24 mouse cellular contexts compared by ENCODE assay signal in genomic region chr16:89520091-89520490, GRCm38 (mm10). TPM values are rescaled to one million over a fixed set of nuclear protein-coding genes. Genes with fewer than 3 reads are reported as not detected.
DNase-seq lines count a peak whose midpoint lies in the region; ATAC-seq lines count a peak whose summit lies in the region.
"Had no signal": no experiment of that assay in that cellular context is flagged by ENCODE, and none has a peak within 500 bp of the region (broad histone marks: within the 10 kb centered on the region; RNA-seq: fewer than 3 reads in every experiment).

No protein-coding gene starts in this region.

- peak; percentile 31 for ATAC-seq in forebrain, embryonic 13.5 days
- ATAC-seq in forebrain, embryonic 12.5 days (ENCODE audit: low FRiP score) = no peak
- peak; percentile 51; the same call in 1 of the 2 replicates for ATAC-seq in hindbrain, embryonic 15.5 days (ENCODE audit: low FRiP score, low read depth)
- ATAC-seq in hindbrain, embryonic 11.5 days (ENCODE audit: low FRiP score) = no peak
- peak; percentile 27; the same call in 1 of the 2 replicates for ATAC-seq in midbrain, embryonic 13.5 days
- ATAC-seq in forebrain, embryonic 16.5 days = peak; percentile 6; the same call in 1 of the 2 replicates
- ATAC-seq: intestine, embryonic 15.5 days had no signal

- DNase-seq in hindbrain, embryonic 11.5 days (ENCODE audit: low spot score) = no peak
- no peak for DNase-seq in midbrain, embryonic 10.5 days (ENCODE audit: low spot score)
- no peak for DNase-seq in adrenal gland, postnatal 10 days
- DNase-seq: adrenal gland, postnatal 14 days; cerebellum, adult 18-20 months; cerebellum, adult 9-11 months; cerebellum, postnatal 36 days; gastrocnemius, adult 2 months; gastrocnemius, postnatal 25 days; kidney, adult 18-20 months had no signal

- H3K27ac ChIP-seq in forebrain, embryonic 13.5 days = no peak overlapping the region
- no peak overlapping the region for H3K27ac ChIP-seq in forebrain, embryonic 12.5 days
- H3K27ac ChIP-seq in hindbrain, embryonic 15.5 days (replicated peaks) = no peak overlapping the region
- H3K27ac ChIP-seq in hindbrain, embryonic 11.5 days (ENCODE audit: low read depth, low read length) = no peak overlapping the region
- no peak overlapping the region for H3K27ac ChIP-seq in midbrain, embryonic 13.5 days
- H3K27ac ChIP-seq in midbrain, embryonic 10.5 days (replicated peaks) = no peak overlapping the region
- H3K27ac ChIP-seq in forebrain, embryonic 16.5 days (ENCODE audit: low read length) = no peak overlapping the region
- H3K27ac ChIP-seq: gastrocnemius, adult 2 months; intestine, embryonic 15.5 days had no signal

- H3K9me3 ChIP-seq in forebrain, embryonic 13.5 days (replicated peaks) = no peaks in the 10 kb centered on the region
- H3K9me3 ChIP-seq in forebrain, embryonic 12.5 days = no peaks in the 10 kb centered on the region
- no peaks in the 10 kb centered on the region for H3K9me3 ChIP-seq in hindbrain, embryonic 15.5 days
- no peaks in the 10 kb centered on the region for H3K9me3 ChIP-seq in hindbrain, embryonic 11.5 days (ENCODE audit: control insufficient read depth, low read length)
- no peaks in the 10 kb centered on the region for H3K9me3 ChIP-seq in midbrain, embryonic 13.5 days
- H3K9me3 ChIP-seq in midbrain, embryonic 10.5 days (replicated peaks) = no peaks in the 10 kb centered on the region
- no peaks in the 10 kb centered on the region for H3K9me3 ChIP-seq in forebrain, embryonic 16.5 days (ENCODE audit: control insufficient read depth, low read length)
- H3K9me3 ChIP-seq: heart, embryonic 12.5 days; intestine, embryonic 15.5 days had no signal

- H3K4me2 ChIP-seq in forebrain, embryonic 13.5 days = no peak overlapping the region
- no peak overlapping the region for H3K4me2 ChIP-seq in forebrain, embryonic 12.5 days
- H3K4me2 ChIP-seq in hindbrain, embryonic 15.5 days = no peak overlapping the region
- H3K4me2 ChIP-seq in hindbrain, embryonic 11.5 days (replicated peaks; ENCODE audit: low read depth, low read length) = no peak overlapping the region
- H3K4me2 ChIP-seq in midbrain, embryonic 13.5 days (replicated peaks) = no peak overlapping the region
- H3K4me2 ChIP-seq in forebrain, embryonic 16.5 days (ENCODE audit: low read length) = no peak overlapping the region
- H3K4me2 ChIP-seq: heart, embryonic 12.5 days; intestine, embryonic 15.5 days had no signal

- no peaks in the 10 kb centered on the region for H3K36me3 ChIP-seq in forebrain, embryonic 13.5 days (ENCODE audit: poor library complexity, severe bottlenecking)
- no peaks in the 10 kb centered on the region for H3K36me3 ChIP-seq in forebrain, embryonic 12.5 days (replicated peaks)
- H3K36me3 ChIP-seq in hindbrain, embryonic 15.5 days = no peaks in the 10 kb centered on the region
- H3K36me3 ChIP-seq in hindbrain, embryonic 11.5 days (ENCODE audit: control insufficient read depth, insufficient read depth, low read length) = no peaks in the 10 kb centered on the region
- no peaks in the 10 kb centered on the region for H3K36me3 ChIP-seq in midbrain, embryonic 13.5 days
- no peaks in the 10 kb centered on the region for H3K36me3 ChIP-seq in midbrain, embryonic 10.5 days
- H3K36me3 ChIP-seq in forebrain, embryonic 16.5 days (ENCODE audit: control insufficient read depth, insufficient read depth) = no peaks in the 10 kb centered on the region
- H3K36me3 ChIP-seq: heart, embryonic 12.5 days; intestine, embryonic 15.5 days had no signal

- H3K4me3 ChIP-seq in forebrain, embryonic 13.5 days = no peak overlapping the region
- no peak overlapping the region for H3K4me3 ChIP-seq in forebrain, embryonic 12.5 days (replicated peaks)
- H3K4me3 ChIP-seq in hindbrain, embryonic 15.5 days = no peak overlapping the region
- no peak overlapping the region for H3K4me3 ChIP-seq in hindbrain, embryonic 11.5 days (ENCODE audit: low read depth, low read length)
- no peak overlapping the region for H3K4me3 ChIP-seq in midbrain, embryonic 13.5 days (replicated peaks)
- H3K4me3 ChIP-seq in midbrain, embryonic 10.5 days = no peak overlapping the region
- no peak overlapping the region for H3K4me3 ChIP-seq in forebrain, embryonic 16.5 days (replicated peaks; ENCODE audit: low read length)
- H3K4me3 ChIP-seq: erythroblast, embryonic 14.5 days; gastrocnemius, adult 2 months; heart, embryonic 12.5 days; intestine, embryonic 15.5 days had no signal

- no peaks in the 10 kb centered on the region for H3K27me3 ChIP-seq in forebrain, embryonic 13.5 days
- no peaks in the 10 kb centered on the region for H3K27me3 ChIP-seq in forebrain, embryonic 12.5 days
- H3K27me3 ChIP-seq in hindbrain, embryonic 15.5 days = no peaks in the 10 kb centered on the region
- H3K27me3 ChIP-seq in hindbrain, embryonic 11.5 days (ENCODE audit: control insufficient read depth, insufficient read depth, low read length) = no peaks in the 10 kb centered on the region
- no peaks in the 10 kb centered on the region for H3K27me3 ChIP-seq in midbrain, embryonic 13.5 days
- no peaks in the 10 kb centered on the region for H3K27me3 ChIP-seq in midbrain, embryonic 10.5 days (ENCODE audit: low read depth, poor library complexity, severe bottlenecking)
- H3K27me3 ChIP-seq in forebrain, embryonic 16.5 days (replicated peaks; ENCODE audit: control insufficient read depth, insufficient read depth, low read length) = no peaks in the 10 kb centered on the region
- H3K27me3 ChIP-seq: heart, embryonic 12.5 days; intestine, embryonic 15.5 days had no signal

- WGBS in forebrain, embryonic 13.5 days = 80% methylated on average over 6 of the region's 6 CpGs
- 81% methylated on average over 6 of the region's 6 CpGs for WGBS in forebrain, embryonic 12.5 days
- WGBS in hindbrain, embryonic 15.5 days = 78% methylated on average over 6 of the region's 6 CpGs
- WGBS in hindbrain, embryonic 11.5 days = 93% methylated on average over 6 of the region's 6 CpGs
- 84% methylated on average over 6 of the region's 6 CpGs for WGBS in midbrain, embryonic 13.5 days
- 95% methylated on average over 6 of the region's 6 CpGs for WGBS in midbrain, embryonic 10.5 days
- WGBS in forebrain, embryonic 16.5 days = 72% methylated on average over 6 of the region's 6 CpGs

- H3K9ac ChIP-seq in forebrain, embryonic 13.5 days = no peak overlapping the region
- no peak overlapping the region for H3K9ac ChIP-seq in forebrain, embryonic 12.5 days
- H3K9ac ChIP-seq in hindbrain, embryonic 15.5 days = no peak overlapping the region
- no peak overlapping the region for H3K9ac ChIP-seq in hindbrain, embryonic 11.5 days (ENCODE audit: low read depth, low read length)
- no peak overlapping the region for H3K9ac ChIP-seq in midbrain, embryonic 13.5 days (replicated peaks)
- no peak overlapping the region for H3K9ac ChIP-seq in forebrain, embryonic 16.5 days (replicated peaks; ENCODE audit: low read depth, low read length)
- H3K9ac ChIP-seq: heart, embryonic 12.5 days; intestine, embryonic 15.5 days had no signal

- H3K4me1 ChIP-seq in forebrain, embryonic 13.5 days = no peaks in the 10 kb centered on the region
- no peaks in the 10 kb centered on the region for H3K4me1 ChIP-seq in forebrain, embryonic 12.5 days
- no peaks in the 10 kb centered on the region for H3K4me1 ChIP-seq in hindbrain, embryonic 15.5 days (replicated peaks)
- H3K4me1 ChIP-seq in hindbrain, embryonic 11.5 days (replicated peaks; ENCODE audit: control insufficient read depth, insufficient read depth, low read length) = no peaks in the 10 kb centered on the region
- no peaks in the 10 kb centered on the region for H3K4me1 ChIP-seq in midbrain, embryonic 13.5 days (replicated peaks)
- H3K4me1 ChIP-seq in midbrain, embryonic 10.5 days = no peaks in the 10 kb centered on the region
- H3K4me1 ChIP-seq in forebrain, embryonic 16.5 days (replicated peaks; ENCODE audit: control insufficient read depth, insufficient read depth, low read length) = peaks cover 6% of the 10 kb centered on the region; the same call in 1 of the 2 replicates
- H3K4me1 ChIP-seq: heart, embryonic 12.5 days; intestine, embryonic 15.5 days had no signal

RNA-seq across cellular contexts. Expression of gene Krtap7-1, which starts 12.0 kb away (rescaled TPM):
- polyA plus RNA-seq in forebrain, embryonic 13.5 days (2015; fragmentation: Nextera tagmentation; extraction: Ambion mirVana) = not detected in 2 replicates
- polyA plus RNA-seq in forebrain, embryonic 12.5 days (2016; fragmentation: Nextera tagmentation; extraction: Ambion mirVana) = not detected in 2 replicates
- not detected in 2 replicates for polyA plus RNA-seq in hindbrain, embryonic 15.5 days (2015; fragmentation: Nextera tagmentation; extraction: Ambion mirVana)
- polyA plus RNA-seq in hindbrain, embryonic 11.5 days (2014; fragmentation: Nextera tagmentation; extraction: Ambion mirVana) = not detected in 2 replicates
- polyA plus RNA-seq in midbrain, embryonic 13.5 days (2015; fragmentation: Nextera tagmentation; extraction: Ambion mirVana) = not detected in 2 replicates
- polyA plus RNA-seq in midbrain, embryonic 10.5 days (2016; fragmentation: Nextera tagmentation; extraction: Ambion mirVana) = not detected in 2 replicates
- polyA plus RNA-seq in forebrain, embryonic 16.5 days (2015; fragmentation: Nextera tagmentation; extraction: Ambion mirVana) = not detected in 2 replicates
- total RNA-seq in adrenal gland, postnatal 10 days (2021) = not detected
- total RNA-seq: adrenal gland, postnatal 14 days; gastrocnemius, adult 2 months; gastrocnemius, postnatal 25 days; granulocyte monocyte progenitor cell, adult 5-6 weeks; heart, adult 8-10 months; heart, postnatal 25 days; MEL had no signal
- polyA plus RNA-seq: C2C12; erythroblast, embryonic 14.5 days; heart, embryonic 12.5 days; heart, embryonic 16.5 days; intestine, embryonic 15.5 days had no signal

RNA-seq across cellular contexts. Expression of gene Krtap8-1, which starts 32.3 kb away (rescaled TPM):
- not detected in 2 replicates for polyA plus RNA-seq in forebrain, embryonic 13.5 days (2015; fragmentation: Nextera tagmentation; extraction: Ambion mirVana)
- not detected in 2 replicates for polyA plus RNA-seq in forebrain, embryonic 12.5 days (2016; fragmentation: Nextera tagmentation; extraction: Ambion mirVana)
- not detected in 2 replicates for polyA plus RNA-seq in hindbrain, embryonic 15.5 days (2015; fragmentation: Nextera tagmentation; extraction: Ambion mirVana)
- polyA plus RNA-seq in hindbrain, embryonic 11.5 days (2014; fragmentation: Nextera tagmentation; extraction: Ambion mirVana) = not detected in 2 replicates
- not detected in 2 replicates for polyA plus RNA-seq in midbrain, embryonic 13.5 days (2015; fragmentation: Nextera tagmentation; extraction: Ambion mirVana)
- polyA plus RNA-seq in midbrain, embryonic 10.5 days (2016; fragmentation: Nextera tagmentation; extraction: Ambion mirVana) = 0.25 TPM in 1 of 2 replicates, not detected in the other
- polyA plus RNA-seq in forebrain, embryonic 16.5 days (2015; fragmentation: Nextera tagmentation; extraction: Ambion mirVana) = not detected in 2 replicates
- not detected for total RNA-seq in adrenal gland, postnatal 10 days (2021)
- total RNA-seq: adrenal gland, postnatal 14 days; gastrocnemius, adult 2 months; gastrocnemius, postnatal 25 days; granulocyte monocyte progenitor cell, adult 5-6 weeks; heart, adult 8-10 months; heart, postnatal 25 days; MEL had no signal
- polyA plus RNA-seq: C2C12; erythroblast, embryonic 14.5 days; heart, embryonic 12.5 days; heart, embryonic 16.5 days; intestine, embryonic 15.5 days had no signal

RNA-seq across cellular contexts. Expression of gene Krtap11-1, which starts 50.9 kb away (rescaled TPM):
- polyA plus RNA-seq in forebrain, embryonic 13.5 days (2015; fragmentation: Nextera tagmentation; extraction: Ambion mirVana) = not detected in 2 replicates
- polyA plus RNA-seq in forebrain, embryonic 12.5 days (2016; fragmentation: Nextera tagmentation; extraction: Ambion mirVana) = not detected in 2 replicates
- not detected in 2 replicates for polyA plus RNA-seq in hindbrain, embryonic 15.5 days (2015; fragmentation: Nextera tagmentation; extraction: Ambion mirVana)
- polyA plus RNA-seq in hindbrain, embryonic 11.5 days (2014; fragmentation: Nextera tagmentation; extraction: Ambion mirVana) = not detected in 2 replicates
- polyA plus RNA-seq in midbrain, embryonic 13.5 days (2015; fragmentation: Nextera tagmentation; extraction: Ambion mirVana) = not detected in 2 replicates
- not detected in 2 replicates for polyA plus RNA-seq in midbrain, embryonic 10.5 days (2016; fragmentation: Nextera tagmentation; extraction: Ambion mirVana)
- not detected in 2 replicates for polyA plus RNA-seq in forebrain, embryonic 16.5 days (2015; fragmentation: Nextera tagmentation; extraction: Ambion mirVana)
- total RNA-seq in adrenal gland, postnatal 10 days (2021) = not detected
- total RNA-seq: adrenal gland, postnatal 14 days; gastrocnemius, adult 2 months; gastrocnemius, postnatal 25 days; granulocyte monocyte progenitor cell, adult 5-6 weeks; heart, adult 8-10 months; heart, postnatal 25 days; MEL had no signal
- polyA plus RNA-seq: C2C12; erythroblast, embryonic 14.5 days; heart, embryonic 12.5 days; heart, embryonic 16.5 days; intestine, embryonic 15.5 days had no signal

Comparison
In these comparisons a context has a peak if more than half of its experiments do, and no peak if none do; other contexts are left out.
1. ATAC-seq: peak in forebrain, embryonic 13.5 days (single experiment), hindbrain, embryonic 15.5 days (single experiment), midbrain, embryonic 13.5 days (single experiment) and forebrain, embryonic 16.5 days (single experiment); none in forebrain, embryonic 12.5 days (single experiment) and hindbrain, embryonic 11.5 days (single experiment).